Mouse (Mus musculus) ZHBTc4 (cell line): ENCODE results near the gene Trim56.
"Not testable (repeated sequence)": the region's sequence is repeated elsewhere in the genome, so short reads cannot be mapped to it uniquely, and the experiment has no call there.

Source experiments
- DNase-seq: peaks from one replicate; pipeline ENCODE4 v3.0.0-alpha.2; 2011; ENCODE audit warnings: low read depth, low spot score

The Trim56 gene

DNA sequence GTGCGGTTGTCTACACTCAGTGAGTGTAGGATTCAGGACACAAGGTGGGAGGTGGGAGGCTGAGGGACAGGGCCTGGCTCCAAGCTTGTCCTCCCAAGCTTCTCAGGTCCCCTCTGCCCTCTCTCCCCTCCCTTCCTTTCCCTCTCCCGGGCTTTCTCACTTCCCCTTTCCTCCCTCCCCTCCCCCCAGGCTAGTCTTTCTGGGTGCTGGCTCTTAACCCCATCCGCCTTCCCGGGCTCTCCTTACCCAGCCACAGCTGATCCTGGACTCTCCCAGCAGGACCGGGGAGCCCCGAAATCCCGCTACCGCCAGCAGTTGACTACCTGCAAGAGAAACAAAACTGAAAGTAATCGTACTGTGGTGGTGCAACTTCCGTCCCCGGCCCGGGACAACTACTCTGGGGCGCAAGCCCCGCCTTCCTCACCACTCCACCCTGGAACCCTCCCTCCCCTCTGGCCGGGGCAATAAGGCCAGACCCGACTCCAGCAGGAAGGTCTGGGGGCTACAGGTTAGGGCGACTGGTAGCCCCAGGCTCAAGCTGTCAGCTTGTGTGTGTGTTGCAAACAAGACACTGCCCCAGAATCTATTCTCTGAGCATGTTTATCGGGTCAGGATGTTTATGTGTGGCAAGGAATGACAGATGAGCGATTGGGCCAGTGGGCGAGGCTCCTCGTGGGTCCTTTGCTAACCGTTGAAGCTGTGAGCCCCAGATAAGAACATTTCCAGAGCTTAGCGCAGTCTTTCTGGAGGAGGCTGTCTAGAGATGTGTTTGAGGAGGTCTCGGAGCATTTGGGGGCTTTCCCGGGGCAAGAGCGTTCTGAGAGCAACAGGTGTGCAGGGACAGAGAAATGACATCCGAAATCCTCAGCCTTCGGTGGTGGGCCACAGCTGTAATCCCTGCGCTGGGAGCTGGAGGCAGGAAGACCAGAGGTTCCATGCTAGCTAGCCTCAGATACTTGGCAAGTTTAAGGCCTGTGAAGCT is at the start of gene Trim56:
Gene Trim56 (minus strand): TSS at position 344 of the 982 bp plus-strand sequence.
- peak; percentile 63 for DNase-seq

GRCm38 (mm10) chr5:137161853-137162252 is 45.8 kb upstream of the Trim56 start:
- DNase-seq: no peak

DNA sequence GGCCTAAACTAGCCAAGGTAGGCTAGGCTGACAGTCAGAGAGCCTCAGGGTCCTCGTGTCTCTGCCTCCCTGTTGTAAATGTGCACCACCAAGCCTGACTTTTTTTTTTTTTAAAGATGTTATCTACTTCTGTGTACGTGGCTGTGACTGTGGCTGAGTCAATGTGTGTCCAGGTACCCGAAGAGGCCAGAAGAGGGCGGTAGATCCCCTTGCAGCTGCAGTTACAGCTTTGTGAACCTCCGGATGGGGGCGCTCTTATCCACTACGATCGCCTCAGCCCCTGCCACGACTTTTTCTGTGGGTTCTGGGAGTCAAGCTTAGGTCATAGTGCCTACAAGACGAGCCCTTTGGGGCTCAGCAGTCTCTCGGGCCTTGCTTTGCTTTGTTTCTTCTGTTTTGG is 43.5 kb upstream of the Trim56 start:
- DNase-seq: peak; percentile 82

DNA sequence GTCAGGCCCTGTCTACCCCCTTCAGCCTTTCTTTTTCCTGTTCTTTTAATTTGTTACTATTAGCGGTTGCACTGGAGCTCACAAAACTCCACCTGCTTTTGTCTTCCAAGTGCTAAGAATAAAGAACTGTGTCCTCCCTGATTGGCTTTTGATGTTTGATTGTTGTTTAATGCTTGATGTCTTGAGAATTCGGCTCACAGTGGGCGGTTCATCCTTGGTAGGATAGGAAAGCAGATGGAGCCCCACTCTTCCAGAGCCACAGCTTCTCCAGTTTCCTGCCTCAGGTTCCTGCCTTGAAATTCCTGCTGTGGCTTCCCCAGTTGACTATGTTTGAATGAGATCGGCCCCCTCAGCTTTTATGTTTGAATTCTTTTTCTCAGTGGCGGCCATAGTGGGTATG is 37.3 kb upstream of the Trim56 start:
- DNase-seq: peak; percentile 88

- no peak for DNase-seq
Observed at GRCm38 (mm10) chr5:137152623-137153022, 36.6 kb upstream of the Trim56 start.

GRCm38 (mm10) chr5:137149272-137149882 is 33.4 kb upstream of the Trim56 start, which contains the start of gene Muc3:
Gene Muc3, minus strand, starts transcription at chr5:137149322.
- not testable (repeated sequence) for DNase-seq

DNA sequence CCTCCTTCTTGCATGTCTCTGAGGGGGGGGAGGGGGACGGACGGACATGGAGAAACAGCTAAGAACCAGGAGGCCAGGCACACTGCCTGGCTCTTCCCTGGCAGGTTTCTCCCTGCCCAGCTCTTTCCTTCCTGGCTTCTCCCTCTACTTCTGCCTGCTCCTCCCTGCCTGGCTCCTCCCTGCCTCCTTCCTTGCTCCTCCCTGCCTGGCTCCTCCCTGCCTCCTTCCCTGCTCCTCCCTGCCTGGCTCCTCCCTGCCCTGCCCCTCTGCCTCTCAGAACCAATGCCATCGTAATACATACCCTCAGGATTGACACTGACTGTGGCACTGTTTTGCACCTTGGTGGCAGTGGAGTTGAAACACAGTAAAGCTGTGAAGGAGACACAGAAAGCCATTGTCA is 24.8 kb upstream of the Trim56 start:
- DNase-seq: no peak

DNA sequence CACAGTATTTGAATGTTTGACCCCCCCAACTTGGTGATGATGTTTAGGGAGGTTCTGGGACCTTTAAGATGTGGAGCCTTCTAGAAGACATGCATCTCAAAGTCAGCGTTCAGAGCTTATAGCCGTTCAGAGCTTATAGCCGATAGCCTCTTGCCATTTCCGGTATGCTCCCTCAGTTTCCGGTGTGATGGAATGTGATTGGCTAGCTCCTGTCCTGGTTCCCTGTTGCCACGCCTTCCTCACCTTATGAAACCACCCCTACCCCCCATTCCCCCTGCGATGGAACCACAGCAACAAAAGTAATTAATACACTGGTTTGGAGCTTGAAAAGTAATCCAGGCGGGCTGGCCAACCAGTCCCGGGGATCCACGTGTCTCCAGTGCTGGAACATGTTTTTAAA is 23.0 kb upstream of the Trim56 start:
- DNase-seq: no peak

GRCm38 (mm10) chr5:137134959-137135358 is 18.9 kb upstream of the Trim56 start:
- DNase-seq: peak; percentile 58

- peak; percentile 67 for DNase-seq
Observed at GRCm38 (mm10) chr5:137131490-137131889, 15.5 kb upstream of the Trim56 start.

DNA sequence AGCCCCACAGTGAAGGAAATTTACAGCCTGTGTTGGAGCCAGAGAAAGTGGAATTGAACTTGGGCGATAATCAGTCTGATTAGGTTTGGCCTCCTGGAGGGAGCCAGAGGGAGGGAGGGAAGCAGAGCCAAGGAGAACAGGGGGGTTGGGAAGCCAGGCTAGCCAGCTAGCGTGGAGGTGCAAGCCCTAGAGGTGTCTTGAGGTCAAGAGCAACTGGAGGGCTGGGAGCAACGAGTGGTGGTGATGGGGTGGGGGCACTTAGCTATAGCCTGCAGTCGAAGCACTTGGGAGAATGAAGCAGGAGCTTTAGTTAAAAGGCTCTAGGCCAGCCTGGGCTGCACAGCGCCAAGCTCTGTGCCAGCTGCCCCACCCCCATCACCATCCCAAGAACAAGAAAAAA is 13.3 kb upstream of the Trim56 start:
- no peak for DNase-seq

DNA sequence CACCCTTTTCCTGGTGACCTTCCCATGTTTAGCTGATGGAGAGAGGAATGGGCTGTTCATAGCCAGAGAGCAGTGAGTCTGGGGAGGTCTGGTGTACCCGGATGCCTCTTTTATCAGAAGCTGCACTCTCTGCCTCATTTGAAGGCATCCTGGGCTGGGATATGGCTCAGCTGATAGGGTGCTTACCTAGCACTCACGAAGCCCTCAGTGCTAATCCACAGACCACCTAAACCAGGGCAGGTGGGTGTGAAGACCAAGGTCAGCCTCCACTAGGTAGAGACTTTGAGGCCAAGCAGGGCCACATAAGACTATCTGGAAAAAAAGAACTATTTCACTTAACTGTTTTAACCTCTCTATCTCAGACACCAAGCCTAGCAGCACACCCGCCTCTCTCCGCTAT is 7.5 kb upstream of the Trim56 start:
- DNase-seq: no peak

DNA sequence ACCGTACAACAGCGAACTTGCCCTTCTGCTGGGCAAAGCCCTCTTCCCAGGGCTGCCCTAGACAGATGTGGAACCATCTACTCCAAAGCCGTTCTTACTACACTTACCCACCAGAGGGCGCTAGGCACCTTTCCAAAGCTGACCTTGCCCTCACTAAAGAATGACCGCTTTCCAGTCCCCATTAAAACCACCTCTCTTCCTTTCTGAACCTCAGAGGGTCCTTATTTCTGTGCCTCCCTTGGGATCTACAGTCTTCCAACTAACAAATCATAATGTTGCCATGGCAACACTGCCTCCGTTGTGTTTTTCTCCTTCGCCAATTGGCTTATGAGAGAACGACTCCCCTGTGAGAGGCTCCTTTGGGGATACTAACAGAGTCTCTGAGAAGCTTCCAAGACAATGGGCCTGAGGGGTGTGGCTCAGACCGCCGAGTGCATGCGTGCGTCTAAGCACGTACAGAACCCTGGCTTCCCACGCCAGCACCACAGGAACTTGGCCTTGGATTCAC is 6.7 kb upstream of the Trim56 start:
- DNase-seq: peak; percentile 94

- no peak for DNase-seq
Observed at GRCm38 (mm10) chr5:137121280-137121679, 5.3 kb upstream of the Trim56 start.

DNA sequence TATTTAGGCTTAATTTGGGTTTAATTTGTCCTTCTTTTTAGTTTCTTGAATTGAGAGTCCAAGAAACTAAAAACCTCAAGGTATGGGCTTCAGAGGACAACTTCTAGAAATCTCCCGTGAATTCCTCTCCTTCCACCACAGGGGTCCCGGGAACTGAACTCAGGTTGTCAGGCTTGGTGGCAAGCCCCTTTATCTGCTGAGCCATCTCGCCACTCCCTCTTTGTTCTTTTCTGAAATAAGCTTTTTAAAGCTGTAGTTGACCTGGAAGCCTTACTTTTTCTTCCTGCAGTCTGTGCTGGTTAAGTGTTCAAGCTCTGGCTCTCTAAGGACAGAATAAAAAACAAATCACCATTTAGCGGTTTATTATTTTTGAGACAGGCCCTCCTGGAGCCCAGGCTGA is 2.9 kb upstream of the Trim56 start:
- no peak for DNase-seq

DNA sequence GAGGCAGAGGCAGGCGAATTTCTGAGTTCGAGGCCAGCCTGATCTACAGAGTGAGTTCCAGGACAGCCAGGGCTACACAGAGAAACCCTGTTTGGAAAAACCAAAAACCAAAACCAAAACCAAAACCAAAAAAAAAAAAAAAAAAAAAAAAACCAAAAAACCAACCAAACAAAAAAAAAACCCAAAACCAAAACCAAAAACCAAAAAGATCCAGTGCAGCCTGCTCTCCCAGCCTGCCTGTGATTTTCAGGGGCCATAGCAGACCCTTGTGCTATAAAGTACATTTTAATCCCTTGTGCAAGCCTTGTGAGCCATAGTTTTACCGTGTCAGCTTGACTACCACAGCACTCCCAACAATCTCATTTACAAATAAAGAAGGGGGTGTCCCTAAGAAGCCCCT is 2.0 kb upstream of the Trim56 start:
- DNase-seq: not testable (repeated sequence)

- DNase-seq: no peak
Observed at GRCm38 (mm10) chr5:137116987-137117386, 978 bp upstream of the Trim56 start.

DNA sequence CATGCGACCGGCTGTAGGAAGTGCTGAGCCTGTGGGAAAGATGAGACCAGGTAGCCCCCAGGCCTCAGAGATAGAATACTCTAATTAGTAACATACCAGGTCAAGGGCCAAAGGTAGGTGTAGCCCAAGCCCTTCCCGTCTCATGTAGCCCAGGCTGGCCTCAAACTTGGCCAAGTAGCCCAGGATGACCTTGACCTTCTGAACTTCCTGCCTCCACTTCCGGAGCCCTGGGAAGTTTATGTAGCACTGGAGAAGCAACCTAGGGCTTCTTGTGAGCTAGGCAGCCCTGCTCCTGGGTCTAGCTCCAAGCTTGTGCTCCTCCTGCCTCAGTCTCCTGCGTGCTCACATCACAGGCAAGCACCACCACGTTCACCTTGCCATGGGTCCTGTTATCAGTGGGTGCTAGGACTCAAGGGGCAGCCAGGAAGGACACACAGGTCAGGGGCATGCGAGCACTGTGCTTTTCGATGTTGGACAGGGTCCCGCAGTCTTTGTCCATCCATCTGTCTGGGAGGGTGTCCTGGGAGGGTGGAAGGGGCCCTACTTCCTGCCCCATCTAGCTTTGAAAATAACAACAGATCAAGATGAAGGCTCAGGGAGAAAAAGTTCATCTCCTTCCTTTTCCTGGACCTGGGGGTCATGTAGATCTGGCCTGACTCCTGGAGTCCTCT is 983 bp downstream of the Trim56 start:
- DNase-seq: peak; percentile 43

- DNase-seq: peak; percentile 61
Observed at GRCm38 (mm10) chr5:137111542-137112408, 4.2 kb downstream of the Trim56 start.

GRCm38 (mm10) chr5:137110863-137111262 is 5.1 kb downstream of the Trim56 start:
- DNase-seq: no peak
